Mouse (Mus musculus) duodenum, adult 2 months (tissue): ENCODE measurements around the gene Fgf16. TPM values are rescaled to one million over a fixed set of nuclear protein-coding genes. Genes with fewer than 3 reads are reported as not detected.

ENCODE experiments used
- polyA plus RNA-seq: library from polyadenylated mRNA; depleted of rRNA; stranded (reverse); fragments of >200 nt; gene quantifications from 2 replicates; pipeline ENCODE4 v1.2.3, GENCODE M21; 2012; ENCODE audit warnings: low replicate concordance; rRNA removed

The Fgf16 gene
- 0.05 TPM in 1 of 2 replicates, not detected in the other for polyA plus RNA-seq

GRCm38 (mm10) chrX:105764162-105765004 is at the start of gene Fgf16:
TSS of gene Fgf16 (plus strand) at chrX:105764279.

Other genes starting within 250 kb of the Fgf16 start
- gene Atrx, start 165.1 kb downstream of the Fgf16 start, polyA plus RNA-seq = 4.5 and 8.6 TPM in 2 replicates
- 1.5 and 2.3 TPM in 2 replicates for gene Magt1, start 247.6 kb downstream of the Fgf16 start, polyA plus RNA-seq